Mouse (Mus musculus) heart, adult 2 months (tissue): ENCODE data around the gene Klf9.

ENCODE experiments used
- CTCF ChIP-seq: fragments of 200-600 bp; IDR thresholded peaks from 2 replicates; pipeline ENCODE4 v1.8.1; 2022; ENCODE audit warnings: antibody characterized with exemption, mild to moderate bottlenecking, moderate library complexity
- POLR2A ChIP-seq: fragments of 200-500 bp; IDR thresholded peaks from 2 replicates; pipeline ENCODE4 v1.6.1; 2011; ENCODE audit warnings: mild to moderate bottlenecking, low read depth, low read length, control low read depth; ENCODE audit not compliant: insufficient read depth

DNA sequence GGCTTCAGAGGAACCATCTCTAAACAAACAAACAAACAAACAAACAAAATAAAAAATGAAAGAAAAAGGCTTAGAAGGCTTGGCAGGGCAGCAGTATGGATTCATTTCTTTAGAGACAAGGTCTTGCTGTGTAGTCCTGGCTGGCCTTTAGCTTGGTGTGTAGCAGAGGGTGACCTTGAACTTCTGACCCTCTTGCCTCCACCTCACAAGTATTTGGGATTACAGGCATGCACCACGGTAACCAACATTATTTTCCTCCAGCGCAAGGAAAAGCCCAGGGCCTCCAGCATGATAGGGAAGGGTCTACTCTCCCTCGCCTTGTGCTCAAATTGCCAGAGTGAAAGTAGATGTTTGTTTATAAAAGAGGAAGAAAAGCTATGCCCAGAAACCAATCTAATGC is 34.1 kb downstream of the Klf9 start:
- TF ChIP-seq CTCF: no peak
- no peak for TF ChIP-seq POLR2A
